Mouse (Mus musculus) bone marrow, adult 2 months (tissue): ENCODE measurements around the gene Col4a2.

Experiments used
- CTCF ChIP-seq: fragments of 200-500 bp; IDR thresholded peaks from 2 replicates; pipeline ENCODE4 v1.5.1; 2011; ENCODE audit warnings: low read length, control low read depth; ENCODE audit not compliant: control insufficient read depth, insufficient read depth
- POLR2A ChIP-seq: fragments of 200-500 bp; IDR thresholded peaks from 2 replicates; pipeline ENCODE4 v1.6.1; 2011; ENCODE audit warnings: low read depth, mild to moderate bottlenecking, control low read depth, low read length, borderline replicate concordance; ENCODE audit not compliant: control insufficient read depth

- TF ChIP-seq POLR2A, result no peak
- TF ChIP-seq CTCF, result no peak
These were observed 150.9 kb downstream of the Col4a2 start for GRCm38 (mm10) chr8:11463541-11463888.
